Mouse (Mus musculus) limb, embryonic 11.5 days (tissue): ENCODE measurements around the gene Lim2. TPM values are rescaled to one million over a fixed set of nuclear protein-coding genes. Genes with fewer than 3 reads are reported as not detected.

ENCODE experiments used
- ATAC-seq: fragments of 200-750 bp; cut with Nextera tagmentation; 2 replicates; pipeline ENCODE4 v1.8.0; 2017; ENCODE audit warnings: low read depth; ENCODE audit not compliant: insufficient number of reproducible peaks, low FRiP score, low TSS enrichment
- DNase-seq: peaks from one replicate; pipeline ENCODE4 v3.0.0-alpha.2; 2015; ENCODE audit warnings: low spot score
- H3K27ac ChIP-seq: fragments of 300-500 bp; sonication (generic); replicated peaks from 2 replicates; pipeline ENCODE4 v1.5.1; 2014; ENCODE audit warnings: low read depth, mild to moderate bottlenecking, low read length
- H3K27me3 ChIP-seq: fragments of 300-500 bp; sonication (generic); 2 replicates; pipeline ENCODE4 v1.6.1; 2014; ENCODE audit warnings: mild to moderate bottlenecking, low read length, mixed read lengths; ENCODE audit not compliant: control insufficient read depth, insufficient read depth
- H3K36me3 ChIP-seq: fragments of 300-500 bp; sonication (generic); 2 replicates; pipeline ENCODE4 v1.6.1; 2014; ENCODE audit warnings: mild to moderate bottlenecking, low read length, moderate library complexity, mixed read lengths; ENCODE audit not compliant: control insufficient read depth, insufficient read depth
- H3K4me1 ChIP-seq: fragments of 300-500 bp; sonication (generic); 2 replicates; pipeline ENCODE4 v1.6.1; 2014; ENCODE audit warnings: low read length, mixed read lengths; ENCODE audit not compliant: control insufficient read depth, insufficient read depth
- H3K4me2 ChIP-seq: fragments of 300-500 bp; sonication (generic); 2 replicates; pipeline ENCODE4 v1.6.1; 2014; ENCODE audit warnings: low read depth, mild to moderate bottlenecking, moderate library complexity; ENCODE audit not compliant: severe bottlenecking
- H3K4me3 ChIP-seq: fragments of 300-500 bp; sonication (generic); 2 replicates; pipeline ENCODE4 v1.5.1; 2014; ENCODE audit warnings: low read depth, low read length
- H3K9ac ChIP-seq: fragments of 300-500 bp; sonication (generic); 2 replicates; pipeline ENCODE4 v1.6.1; 2014; ENCODE audit warnings: mild to moderate bottlenecking, low read length
- H3K9me3 ChIP-seq: fragments of 300-500 bp; sonication (generic); 2 replicates; pipeline ENCODE4 v1.6.1; 2016; ENCODE audit warnings: low read length; ENCODE audit not compliant: control insufficient read depth
- WGBS: fragments of 180-500 bp; shearing (Covaris S2); extraction: QIAGEN DNeasy Blood & Tissue Kit; methylation state at CpG from one replicate; pipeline ENCODE4 v1.1.7; 2014; 5-methylcytosine and 5-hydroxymethylcytosine counted together
- polyA plus RNA-seq: library from polyadenylated mRNA; unstranded; fragments of >200 nt; fragmentation: Nextera tagmentation; extraction: Ambion mirVana; gene quantifications from 2 replicates; pipeline ENCODE4 v1.2.1, GENCODE M21; 2014

The Lim2 gene
- polyA plus RNA-seq, 1 experiment from 2014 or later: not detected

GRCm38 (mm10) chr7:43417298-43417697 is 10.2 kb upstream of the Lim2 start:
- Histone ChIP-seq H3K27me3 (no peaks in the 10 kb centered on the region), H3K9ac (no peak overlapping the region), H3K4me1 (no peaks in the 10 kb centered on the region), H3K36me3 (no peaks in the 10 kb centered on the region), H3K9me3 (no peaks in the 10 kb centered on the region), H3K27ac (no peak overlapping the region), H3K4me3 (no peak overlapping the region), H3K4me2 (no peak overlapping the region)
- ATAC-seq: no peak
- 87% methylated on average over 10 of the region's 10 CpGs for whole genome bisulfite sequencing
- DNase-seq: no peak

GRCm38 (mm10) chr7:43422995-43423617 is 4.4 kb upstream of the Lim2 start:
- peak; percentile 85 for DNase-seq
- Histone ChIP-seq H3K4me2 (no peak overlapping the region), H3K27me3 (no peaks in the 10 kb centered on the region), H3K36me3 (no peaks in the 10 kb centered on the region), H3K4me1 (no peaks in the 10 kb centered on the region), H3K27ac (no peak overlapping the region), H3K9ac (no peak overlapping the region), H3K9me3 (no peaks in the 10 kb centered on the region), H3K4me3 (no peak overlapping the region)
- 18% methylated on average over 11 of the region's 11 CpGs for WGBS
- peak; percentile 81; the same call in 1 of the 2 replicates for ATAC-seq

- H3K9me3 ChIP-seq: no peaks in the 10 kb centered on the region
- H3K36me3 ChIP-seq: no peaks in the 10 kb centered on the region
- H3K4me3 ChIP-seq: no peak overlapping the region
- no peak for ATAC-seq
- no peaks in the 10 kb centered on the region for H3K4me1 ChIP-seq
- no peak overlapping the region for H3K27ac ChIP-seq
- no peak overlapping the region for H3K4me2 ChIP-seq
- WGBS: 60% methylated on average over 3 of the region's 3 CpGs
- no peak overlapping the region for H3K9ac ChIP-seq
- DNase-seq: no peak
- H3K27me3 ChIP-seq: no peaks in the 10 kb centered on the region
Observed at GRCm38 (mm10) chr7:43423991-43424625, 3.4 kb upstream of the Lim2 start.

DNA sequence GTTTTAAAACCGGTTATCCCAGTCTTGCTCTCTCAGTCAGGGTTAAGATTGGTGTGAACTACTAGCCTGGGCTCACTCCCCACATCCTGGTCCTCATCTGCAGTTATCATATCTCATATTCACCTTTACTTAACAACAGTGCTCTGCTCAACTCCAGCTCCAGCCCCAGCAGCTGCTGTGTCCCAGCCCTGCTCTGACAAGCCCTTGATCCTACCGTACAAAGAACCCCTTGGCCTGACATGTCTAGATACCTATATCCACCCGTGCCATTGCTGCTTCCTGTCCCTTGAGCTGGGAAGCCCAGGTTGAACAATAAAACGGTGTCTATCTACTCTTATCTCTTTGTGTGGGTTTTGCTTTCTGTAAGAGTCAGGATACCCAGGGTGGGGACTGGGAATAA is 2.0 kb downstream of the Lim2 start:
- ATAC-seq: no peak

GRCm38 (mm10) chr7:43432891-43433290 is 5.4 kb downstream of the Lim2 start:
- ATAC-seq (no peak), DNase-seq (no peak)
- H3K4me1 ChIP-seq: no peaks in the 10 kb centered on the region
- H3K4me2 ChIP-seq: no peak overlapping the region
- H3K4me3 ChIP-seq: no peak overlapping the region
- no peaks in the 10 kb centered on the region for H3K9me3 ChIP-seq
- H3K27me3 ChIP-seq: no peaks in the 10 kb centered on the region
- H3K27ac ChIP-seq: no peak overlapping the region
- 81% methylated on average over 4 of the region's 4 CpGs for WGBS
- H3K9ac ChIP-seq: no peak overlapping the region
- no peaks in the 10 kb centered on the region for H3K36me3 ChIP-seq

More for the DNA sequence above, 2.0 kb downstream of the Lim2 start:
- H3K4me3 ChIP-seq: no peak overlapping the region
- no peaks in the 10 kb centered on the region for H3K36me3 ChIP-seq
- no peaks in the 10 kb centered on the region for H3K4me1 ChIP-seq
- no peak overlapping the region for H3K27ac ChIP-seq
- no peak for DNase-seq
- H3K4me2 ChIP-seq: no peak overlapping the region
- no peaks in the 10 kb centered on the region for H3K27me3 ChIP-seq
- no peak overlapping the region for H3K9ac ChIP-seq
- no peaks in the 10 kb centered on the region for H3K9me3 ChIP-seq
- WGBS: 62% methylated on average over 4 of the region's 4 CpGs

GRCm38 (mm10) chr7:43434676-43435075 is 7.2 kb downstream of the Lim2 start:
- ATAC-seq (no peak), DNase-seq (no peak)
- Histone ChIP-seq H3K36me3 (no peaks in the 10 kb centered on the region), H3K4me1 (no peaks in the 10 kb centered on the region), H3K4me3 (no peak overlapping the region), H3K27me3 (no peaks in the 10 kb centered on the region), H3K9ac (no peak overlapping the region), H3K4me2 (no peak overlapping the region), H3K9me3 (no peaks in the 10 kb centered on the region), H3K27ac (no peak overlapping the region)
- 94% methylated on average over 5 of the region's 5 CpGs for WGBS

DNA sequence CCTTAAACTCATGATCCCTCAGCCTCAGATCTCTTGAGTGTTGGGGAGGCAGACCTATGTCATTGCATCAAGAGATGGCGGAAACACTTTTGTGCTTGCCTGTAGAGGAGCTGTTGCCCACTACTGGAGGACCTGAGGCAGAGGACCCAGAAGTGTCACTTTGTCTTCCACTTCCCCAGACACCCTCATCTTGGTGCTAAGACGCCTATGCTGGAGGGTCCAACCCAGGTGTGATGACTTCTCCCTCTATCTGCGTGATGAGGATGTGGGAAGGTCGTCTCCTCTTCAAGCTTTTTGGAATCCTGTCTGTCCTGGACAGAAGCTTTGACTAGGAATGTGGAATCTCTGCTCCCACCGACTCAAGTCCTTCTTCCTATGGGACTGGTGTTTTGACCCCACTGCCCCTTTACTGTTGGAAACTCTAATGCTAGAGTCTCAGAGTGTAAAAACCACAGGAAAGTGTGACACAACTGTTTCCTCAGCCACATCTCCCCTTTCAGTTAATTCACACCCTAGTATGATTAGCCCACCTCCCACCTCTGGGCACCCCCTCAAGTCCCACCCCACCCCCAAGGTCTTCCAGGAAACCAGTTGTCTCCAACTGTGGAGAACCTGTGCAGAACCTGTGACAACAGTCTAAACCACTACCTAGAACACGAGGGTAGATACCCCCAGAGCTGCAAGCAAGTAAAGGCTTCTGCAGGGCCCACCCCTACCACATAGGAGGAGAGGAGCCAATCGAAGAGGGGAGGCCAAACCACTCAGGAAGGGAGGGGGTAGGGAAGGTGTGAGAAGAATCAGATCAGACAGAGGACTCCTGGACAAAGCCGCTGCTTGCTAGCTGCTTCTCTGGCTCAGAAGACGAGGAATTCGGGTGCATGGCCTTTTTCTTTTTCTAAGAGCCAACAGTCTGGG is 9.1 kb downstream of the Lim2 start, which contains the start of gene Nkg7:
Nkg7 (plus strand) TSS at position 733 of the 915 bp plus-strand sequence.
- Histone ChIP-seq H3K27me3 (no peaks in the 10 kb centered on the region), H3K4me1 (no peaks in the 10 kb centered on the region), H3K9me3 (no peaks in the 10 kb centered on the region), H3K27ac (no peak within 1 kb of the TSS), H3K4me3 (no peak within 1 kb of the TSS), H3K9ac (no peak within 1 kb of the TSS), H3K36me3 (no peaks in the 10 kb centered on the region), H3K4me2 (no peak within 1 kb of the TSS)
- DNase-seq (no peak), ATAC-seq (no peak)
- WGBS: 63% methylated on average over 10 of the region's 10 CpGs

DNA sequence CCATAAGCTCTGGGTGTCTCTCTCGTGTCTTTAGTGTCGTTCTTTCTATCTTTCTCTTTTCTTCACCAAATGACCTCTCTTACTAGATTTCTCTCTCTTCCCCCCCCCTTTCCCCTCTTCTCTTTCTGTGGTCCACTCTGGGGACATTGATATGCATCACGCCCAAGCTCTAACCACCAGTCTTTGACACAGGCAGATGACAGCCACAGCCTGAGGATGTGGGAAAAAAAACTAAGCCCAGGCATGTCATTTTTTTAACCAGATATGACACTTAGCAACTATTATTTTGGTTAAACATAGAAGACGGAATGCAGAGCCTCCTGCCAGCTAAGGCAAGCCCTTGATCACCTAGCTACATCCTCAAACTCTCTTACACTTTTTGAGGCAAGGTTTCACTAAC is 11.1 kb downstream of the Lim2 start:
- H3K9ac ChIP-seq: no peak overlapping the region
- H3K36me3 ChIP-seq: no peaks in the 10 kb centered on the region
- no peak for DNase-seq
- WGBS: 82% methylated on average over 4 of the region's 4 CpGs
- H3K9me3 ChIP-seq: no peaks in the 10 kb centered on the region
- H3K4me3 ChIP-seq: no peak overlapping the region
- H3K27me3 ChIP-seq: no peaks in the 10 kb centered on the region
- no peak overlapping the region for H3K4me2 ChIP-seq
- no peak overlapping the region for H3K27ac ChIP-seq
- no peak for ATAC-seq
- peaks cover 4% of the 10 kb centered on the region; the same call in 1 of the 2 replicates for H3K4me1 ChIP-seq
